Mouse (Mus musculus): ENCODE results near the gene Ulk3. TPM values are rescaled to one million over a fixed set of nuclear protein-coding genes. Genes with fewer than 3 reads are reported as not detected.

The Ulk3 gene
- polyA plus RNA-seq (2011; ENCODE audit: insufficient read depth, insufficient read length, low replicate concordance, missing spikeins), result 17.8 and 35.6 TPM in 2 replicates

DNA sequence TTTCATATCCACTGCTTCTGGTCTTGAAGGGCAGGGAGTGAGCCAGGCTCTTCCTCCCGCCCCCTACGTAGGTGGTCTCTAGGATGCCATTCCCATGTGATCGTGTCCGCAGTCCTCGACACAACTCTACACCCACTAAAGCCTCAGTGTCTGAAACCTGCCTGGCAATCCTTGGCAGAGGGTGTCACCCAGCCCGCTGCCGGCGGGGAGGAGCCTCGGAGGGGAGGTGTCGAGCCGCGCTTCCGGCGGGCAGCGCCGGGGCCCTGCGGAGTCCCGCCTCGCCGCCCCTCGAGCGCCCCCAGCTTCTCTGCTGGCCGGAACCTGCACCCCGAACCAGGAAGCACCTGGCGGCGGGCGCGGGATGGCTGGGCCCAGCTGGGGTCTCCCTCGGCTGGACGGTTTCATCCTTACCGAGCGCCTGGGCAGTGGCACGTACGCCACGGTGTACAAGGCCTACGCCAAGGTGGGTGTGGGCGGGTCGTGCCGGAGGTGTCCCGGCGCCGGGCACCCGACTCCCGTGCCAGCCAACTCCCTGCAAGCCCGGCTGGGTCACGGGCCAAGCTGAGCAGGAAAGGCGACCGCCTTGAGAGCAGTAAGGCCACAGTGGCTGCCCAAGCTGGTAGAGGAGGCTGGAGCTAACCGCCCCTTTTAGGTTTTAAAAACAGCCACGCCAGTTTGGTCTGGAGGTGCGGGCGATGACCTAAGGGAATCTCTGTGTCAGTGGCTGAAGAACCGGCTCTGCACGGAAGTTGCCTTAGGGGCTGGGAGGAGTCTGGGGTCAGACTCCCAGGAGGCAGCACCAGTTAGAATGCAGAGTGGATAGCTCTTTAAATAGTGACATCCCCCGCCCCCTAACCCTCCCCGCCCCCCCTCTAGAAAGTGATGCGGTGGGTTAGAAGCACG lies at the start of gene Ulk3:
Gene Ulk3 (plus strand): TSS at position 229 of the 903 bp plus-strand sequence.
- WGBS, result under 1% methylated on average over 58 of the region's 58 CpGs
- peak within 1 kb of the TSS; percentile 88 for H3K27ac ChIP-seq (ENCODE audit: control insufficient read depth, insufficient read depth, low read depth, low read length, poor library complexity)

DNA sequence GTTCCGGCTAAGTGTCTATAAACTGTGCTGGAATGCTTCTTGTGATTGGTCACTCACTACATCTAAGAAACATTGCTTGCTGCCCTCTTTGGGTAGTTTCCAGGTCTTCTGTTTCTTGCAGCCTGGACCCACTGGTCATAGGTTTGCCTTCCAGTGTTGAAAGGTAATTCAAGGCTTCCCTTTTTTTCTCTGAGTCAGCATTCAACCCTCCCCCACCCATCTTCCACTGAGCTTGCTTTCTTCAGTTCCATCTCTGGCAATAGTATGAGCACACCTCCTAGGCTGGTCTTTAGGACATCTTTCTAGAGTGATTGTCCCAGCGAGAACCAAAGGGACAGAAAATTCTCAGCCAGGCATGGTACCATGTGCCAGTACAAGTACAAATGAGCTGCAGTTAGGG lies 49.7 kb upstream of the Ulk3 start:
- no peak overlapping the region for H3K4me3 ChIP-seq (replicated peaks; ENCODE audit: control insufficient read depth, low read depth, low read length)
- H3K27ac ChIP-seq (ENCODE audit: control insufficient read depth, insufficient read depth, low read depth, low read length, poor library complexity), result no peak overlapping the region
- 81% methylated on average over 2 of the region's 2 CpGs for WGBS
- TF ChIP-seq POLR2A (IDR thresholded peaks at IDR 0.05; ENCODE audit: borderline replicate concordance, control insufficient read depth, low read depth, low read length) (no peak), CTCF (IDR thresholded peaks at IDR 0.05; ENCODE audit: control insufficient read depth, insufficient read depth, low read length) (no peak)
- peaks cover 2% of the 10 kb centered on the region for H3K4me1 ChIP-seq (ENCODE audit: control insufficient read depth, insufficient read depth, low read length)

More for the DNA sequence above, at the start of gene Ulk3:
- H3K4me1 ChIP-seq (ENCODE audit: control insufficient read depth, insufficient read depth, low read length), result peaks cover 2% of the 10 kb centered on the region; the same call in 1 of the 2 replicates
- no peak; the same call in 1 of the 2 replicates for TF ChIP-seq CTCF (IDR thresholded peaks at IDR 0.05; ENCODE audit: control insufficient read depth, insufficient read depth, low read length)
- TF ChIP-seq POLR2A (IDR thresholded peaks at IDR 0.05; ENCODE audit: borderline replicate concordance, control insufficient read depth, low read depth, low read length), result no peak; the same call in 1 of the 2 replicates
- peak within 1 kb of the TSS; percentile 71 for H3K4me3 ChIP-seq (replicated peaks; ENCODE audit: control insufficient read depth, low read depth, low read length)

DNA sequence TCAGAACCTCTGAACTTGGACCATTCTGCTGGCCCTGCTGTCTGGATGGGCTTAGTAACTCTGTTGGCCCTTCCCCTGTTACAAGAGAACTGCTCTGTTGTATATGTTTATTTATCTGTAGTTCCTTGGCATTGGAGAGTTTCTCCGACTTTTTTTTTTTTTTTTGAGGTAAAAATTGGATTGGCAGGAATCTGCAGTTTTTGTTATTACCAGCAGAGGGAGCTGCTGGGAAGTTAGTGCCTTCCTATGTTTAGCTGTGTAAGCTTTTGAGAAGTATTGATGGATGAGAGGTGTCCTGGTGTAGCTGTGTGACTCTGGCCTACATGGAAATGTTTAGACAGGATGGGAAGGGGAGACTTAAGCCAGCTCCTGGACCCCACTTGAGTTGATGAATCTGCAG lies 47.9 kb upstream of the Ulk3 start:
- 3% methylated on average over 1 of the region's 1 CpGs for WGBS
- peaks cover 2% of the 10 kb centered on the region for H3K4me1 ChIP-seq (ENCODE audit: control insufficient read depth, insufficient read depth, low read length)
- H3K27ac ChIP-seq (ENCODE audit: control insufficient read depth, insufficient read depth, low read depth, low read length, poor library complexity), result no peak overlapping the region
- no peak for TF ChIP-seq CTCF (IDR thresholded peaks at IDR 0.05; ENCODE audit: control insufficient read depth, insufficient read depth, low read length)
- TF ChIP-seq POLR2A (IDR thresholded peaks at IDR 0.05; ENCODE audit: borderline replicate concordance, control insufficient read depth, low read depth, low read length), result no peak
- H3K4me3 ChIP-seq (replicated peaks; ENCODE audit: control insufficient read depth, low read depth, low read length), result no peak overlapping the region

DNA sequence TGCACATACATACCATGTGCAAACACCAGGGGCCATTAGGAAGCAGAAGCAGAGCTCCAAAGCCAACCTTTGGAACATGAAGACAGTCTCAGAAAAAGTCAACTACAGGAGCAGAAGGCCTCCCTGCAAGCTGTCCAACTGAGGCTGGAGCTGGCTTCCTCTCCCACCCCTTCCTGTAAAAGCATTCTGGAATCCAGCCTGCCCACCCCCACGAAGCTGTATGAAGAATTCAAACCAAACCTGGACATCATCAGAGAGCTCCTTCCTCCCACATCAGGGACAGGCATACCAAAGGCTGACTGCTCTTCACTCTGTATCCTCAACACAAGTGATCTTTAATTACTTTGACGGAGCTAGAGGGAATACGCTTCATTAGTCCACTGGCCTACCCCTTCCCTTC lies 45.3 kb upstream of the Ulk3 start:
- Histone ChIP-seq H3K4me1 (ENCODE audit: control insufficient read depth, insufficient read depth, low read length) (peaks cover 2% of the 10 kb centered on the region), H3K4me3 (replicated peaks; ENCODE audit: control insufficient read depth, low read depth, low read length) (no peak overlapping the region), H3K27ac (ENCODE audit: control insufficient read depth, insufficient read depth, low read depth, low read length, poor library complexity) (no peak overlapping the region)
- WGBS, result 77% methylated on average over 3 of the region's 3 CpGs
- TF ChIP-seq POLR2A (IDR thresholded peaks at IDR 0.05; ENCODE audit: borderline replicate concordance, control insufficient read depth, low read depth, low read length) (no peak), CTCF (IDR thresholded peaks at IDR 0.05; ENCODE audit: control insufficient read depth, insufficient read depth, low read length) (no peak)

DNA sequence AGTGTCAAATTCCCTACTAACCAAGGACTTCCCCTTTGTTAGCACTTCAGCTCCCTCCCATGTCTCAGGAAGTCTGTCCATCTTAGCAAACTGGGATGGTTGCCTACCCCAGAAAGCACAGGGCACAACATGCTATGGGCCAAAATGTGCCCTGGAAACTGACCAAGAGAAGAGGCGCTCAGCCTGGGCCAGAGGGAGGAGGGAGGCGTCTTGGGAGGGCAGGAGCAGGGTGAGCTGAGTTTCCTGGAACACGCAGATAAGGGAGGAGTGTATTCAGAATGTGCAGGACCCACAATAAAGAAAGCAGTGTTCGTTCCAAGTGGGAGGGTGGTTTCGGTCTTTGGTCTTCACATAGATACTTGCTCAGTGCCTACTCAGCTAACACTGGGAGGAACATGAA lies 42.0 kb upstream of the Ulk3 start:
- no peak for TF ChIP-seq CTCF (IDR thresholded peaks at IDR 0.05; ENCODE audit: control insufficient read depth, insufficient read depth, low read length)
- TF ChIP-seq POLR2A (IDR thresholded peaks at IDR 0.05; ENCODE audit: borderline replicate concordance, control insufficient read depth, low read depth, low read length), result no peak
- Histone ChIP-seq H3K27ac (ENCODE audit: control insufficient read depth, insufficient read depth, low read depth, low read length, poor library complexity) (no peak overlapping the region), H3K4me1 (ENCODE audit: control insufficient read depth, insufficient read depth, low read length) (peaks cover 3% of the 10 kb centered on the region; the same call in 1 of the 2 replicates), H3K4me3 (replicated peaks; ENCODE audit: control insufficient read depth, low read depth, low read length) (no peak overlapping the region)
- 70% methylated on average over 5 of the region's 5 CpGs for WGBS

DNA sequence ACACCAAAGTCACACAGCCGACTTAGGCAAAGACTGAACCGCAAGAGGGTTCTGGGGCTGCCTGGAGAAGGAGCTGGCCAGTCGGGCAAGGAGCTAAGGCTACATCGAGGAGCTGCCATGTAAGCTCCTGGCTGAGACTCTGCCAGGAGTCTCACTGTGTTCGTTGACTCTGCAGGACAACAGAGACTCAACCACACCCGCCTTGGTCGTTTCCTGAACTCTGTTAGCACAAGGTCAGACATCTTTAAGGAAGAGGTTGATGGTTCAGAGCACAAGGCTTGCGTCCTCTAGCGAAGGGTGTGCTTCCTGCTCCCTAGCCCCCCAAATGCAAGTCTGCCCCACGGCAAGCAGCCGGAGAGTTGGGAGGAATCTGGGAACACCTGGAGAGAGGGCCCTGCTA lies 41.4 kb upstream of the Ulk3 start:
- WGBS, result 80% methylated on average over 11 of the region's 11 CpGs
- Histone ChIP-seq H3K27ac (ENCODE audit: control insufficient read depth, insufficient read depth, low read depth, low read length, poor library complexity) (no peak overlapping the region; the same call in 1 of the 2 replicates), H3K4me3 (replicated peaks; ENCODE audit: control insufficient read depth, low read depth, low read length) (no peak overlapping the region), H3K4me1 (ENCODE audit: control insufficient read depth, insufficient read depth, low read length) (peaks cover 3% of the 10 kb centered on the region; the same call in 1 of the 2 replicates)
- TF ChIP-seq CTCF (IDR thresholded peaks at IDR 0.05; ENCODE audit: control insufficient read depth, insufficient read depth, low read length), result no peak
- TF ChIP-seq POLR2A (IDR thresholded peaks at IDR 0.05; ENCODE audit: borderline replicate concordance, control insufficient read depth, low read depth, low read length), result no peak

DNA sequence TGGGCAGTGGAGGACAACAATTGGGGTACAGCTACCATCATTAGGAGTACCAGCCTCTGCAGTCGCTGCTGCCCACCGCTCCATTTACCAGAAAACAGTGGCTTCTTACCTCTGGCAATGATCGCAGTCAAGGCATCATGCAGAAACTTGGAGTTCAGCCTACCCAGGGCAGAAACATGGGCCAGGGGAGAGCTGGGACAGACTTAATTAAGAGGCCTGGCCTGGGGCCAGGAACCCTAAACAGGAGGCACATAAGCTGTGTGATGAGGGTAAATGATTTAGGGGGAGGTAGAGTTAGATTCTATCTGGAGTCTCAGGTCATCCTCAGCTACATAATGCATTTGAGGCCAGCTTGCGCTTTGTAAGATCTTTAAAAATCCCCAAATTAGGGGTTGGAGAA lies 40.1 kb upstream of the Ulk3 start:
- H3K27ac ChIP-seq (ENCODE audit: control insufficient read depth, insufficient read depth, low read depth, low read length, poor library complexity), result no peak overlapping the region
- no peak overlapping the region for H3K4me3 ChIP-seq (replicated peaks; ENCODE audit: control insufficient read depth, low read depth, low read length)
- WGBS, result 93% methylated on average over 4 of the region's 4 CpGs
- TF ChIP-seq CTCF (IDR thresholded peaks at IDR 0.05; ENCODE audit: control insufficient read depth, insufficient read depth, low read length) (no peak), POLR2A (IDR thresholded peaks at IDR 0.05; ENCODE audit: borderline replicate concordance, control insufficient read depth, low read depth, low read length) (no peak)
- peaks cover 3% of the 10 kb centered on the region; the same call in 1 of the 2 replicates for H3K4me1 ChIP-seq (ENCODE audit: control insufficient read depth, insufficient read depth, low read length)

DNA sequence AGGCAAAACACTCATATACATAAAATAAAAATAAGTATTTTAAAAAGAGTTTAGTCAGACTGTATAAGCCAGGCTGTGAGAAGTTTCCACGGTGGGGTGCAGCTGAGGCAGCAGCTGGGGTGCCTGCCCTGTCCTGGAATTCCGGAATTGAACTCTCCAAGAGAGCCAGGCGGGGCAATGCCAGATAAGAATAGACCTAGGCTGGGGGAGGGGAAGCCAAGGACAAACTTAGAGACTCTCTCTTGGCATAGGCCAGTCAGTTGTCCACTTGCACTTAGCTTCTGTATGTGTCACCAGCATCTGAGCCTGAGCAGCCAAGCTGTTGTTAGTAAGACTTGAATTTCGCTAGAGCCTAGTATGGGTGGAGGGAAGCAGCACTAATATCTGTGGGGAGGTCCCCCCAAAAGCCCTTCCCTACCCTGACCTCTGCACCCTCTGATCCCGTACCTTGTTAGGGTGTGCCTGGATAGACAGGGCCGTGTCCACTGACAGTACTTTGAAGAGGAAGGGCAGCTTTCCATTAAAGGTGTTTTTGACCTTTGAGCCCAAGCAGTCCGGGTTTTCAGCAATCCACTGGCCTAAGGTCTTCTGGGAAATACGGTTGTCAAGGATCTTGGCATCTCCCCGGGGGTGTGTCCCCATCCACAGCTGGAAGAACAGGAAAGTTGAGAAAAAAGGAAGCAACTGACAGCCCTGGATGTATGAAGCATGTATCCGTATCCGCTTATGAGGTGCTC lies 39.0 kb upstream of the Ulk3 start:
- WGBS, result 85% methylated on average over 11 of the region's 11 CpGs
- TF ChIP-seq POLR2A (IDR thresholded peaks at IDR 0.05; ENCODE audit: borderline replicate concordance, control insufficient read depth, low read depth, low read length), result no peak
- TF ChIP-seq CTCF (IDR thresholded peaks at IDR 0.05; ENCODE audit: control insufficient read depth, insufficient read depth, low read length), result no peak
- Histone ChIP-seq H3K4me3 (replicated peaks; ENCODE audit: control insufficient read depth, low read depth, low read length) (no peak overlapping the region), H3K4me1 (ENCODE audit: control insufficient read depth, insufficient read depth, low read length) (peaks cover 3% of the 10 kb centered on the region; the same call in 1 of the 2 replicates), H3K27ac (ENCODE audit: control insufficient read depth, insufficient read depth, low read depth, low read length, poor library complexity) (no peak overlapping the region)
